Mouse (Mus musculus) ES-CJ7 (cell line): ENCODE results near the gene Hdac10.

Experiments
- DNase-seq: peaks from one replicate; pipeline ENCODE4 v3.0.0; 2011; ENCODE audit warnings: low read depth, low spot score

Gene Hdac10

DNA sequence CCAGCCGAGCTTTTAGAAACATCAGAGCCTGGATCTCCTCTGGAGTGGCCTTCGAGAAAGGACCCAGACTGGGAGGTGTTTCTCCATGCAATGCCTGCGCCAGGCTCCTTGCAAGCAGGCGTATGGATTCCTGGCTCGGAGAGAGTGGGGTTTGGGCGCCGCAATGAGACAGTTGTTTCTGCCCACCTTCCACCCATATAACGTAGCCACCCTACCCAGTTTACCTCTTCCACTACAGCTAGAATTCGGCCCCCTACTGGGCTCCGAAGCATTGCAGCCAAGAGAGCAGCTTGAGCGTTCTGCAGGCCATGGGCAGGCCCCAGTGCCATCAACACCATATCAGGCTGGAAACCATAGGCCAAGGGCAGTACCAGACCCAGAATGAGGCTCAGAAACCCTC, 4.9 kb downstream of the Hdac10 start:
- DNase-seq = peak; percentile 64

GRCm38 (mm10) chr15:89122649-89123366, 5.7 kb downstream of the Hdac10 start, which contains the start of gene Tubgcp6:
Gene Tubgcp6, minus strand, starts transcription at chr15:89123112.
- DNase-seq = peak; percentile 93

DNA sequence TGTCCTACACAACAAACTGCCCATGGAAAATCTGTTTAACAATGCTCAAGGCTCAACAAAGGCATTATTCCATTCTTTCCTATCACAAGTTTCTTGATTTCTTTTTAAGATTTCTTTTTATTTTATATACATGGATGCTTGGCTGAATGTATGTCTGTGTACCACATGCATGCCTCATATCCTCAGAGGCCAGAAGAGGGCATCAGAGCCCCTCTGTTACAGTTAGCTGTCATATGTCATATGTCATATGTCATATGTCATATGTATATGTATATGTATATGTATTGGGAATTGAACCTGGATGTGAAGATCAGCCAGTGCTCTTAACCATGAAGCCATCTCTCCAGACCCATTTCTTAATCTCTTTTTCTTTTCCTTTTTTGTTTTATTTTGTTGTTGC, 10.5 kb downstream of the Hdac10 start:
- no peak for DNase-seq

DNA sequence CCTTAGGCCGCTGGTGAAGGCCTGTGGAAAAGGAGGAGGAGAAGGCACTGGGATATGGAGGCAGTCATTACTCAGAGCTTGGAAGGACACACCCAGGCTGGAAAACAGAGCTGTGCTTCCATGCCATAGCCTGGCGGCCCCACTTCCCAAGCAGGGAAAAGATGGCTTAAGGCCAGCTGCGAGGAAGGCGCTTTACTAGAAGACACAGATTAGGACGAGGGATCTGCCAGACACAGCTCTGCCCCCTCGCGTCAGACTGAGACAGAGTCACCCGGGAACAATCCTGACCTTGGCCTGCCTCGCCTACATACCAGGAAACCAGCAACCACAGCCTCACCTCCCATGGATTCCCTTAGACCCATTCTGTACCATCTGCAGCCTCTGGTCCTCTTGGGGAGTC, 18.4 kb downstream of the Hdac10 start:
- peak; percentile 61 for DNase-seq

- DNase-seq = no peak
These were observed 21.5 kb downstream of the Hdac10 start for GRCm38 (mm10) chr15:89106976-89107375.

DNA sequence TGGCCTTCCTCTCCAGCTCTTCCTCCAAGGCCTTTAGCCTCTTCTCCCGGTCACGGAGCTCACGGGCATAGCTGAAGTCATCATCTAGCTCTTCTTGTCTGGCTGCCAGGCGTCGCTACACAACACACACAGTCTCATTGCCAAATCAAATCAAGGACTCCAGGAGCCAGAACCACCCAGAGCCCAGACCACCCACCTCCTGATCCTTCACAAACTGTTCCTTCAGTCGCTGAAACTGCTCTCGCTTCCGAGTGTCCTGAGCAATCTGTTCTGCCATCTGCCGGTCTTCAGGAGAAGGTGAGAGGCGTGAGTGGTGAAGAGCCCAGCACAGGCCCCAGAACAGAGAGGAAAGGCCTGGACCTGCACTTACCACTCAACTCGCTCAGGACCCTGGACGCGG, 22.4 kb downstream of the Hdac10 start:
- DNase-seq = no peak

GRCm38 (mm10) chr15:89104425-89104824, 24.1 kb downstream of the Hdac10 start:
- no peak for DNase-seq

GRCm38 (mm10) chr15:89103921-89104320, 24.6 kb downstream of the Hdac10 start:
- DNase-seq = no peak

DNA sequence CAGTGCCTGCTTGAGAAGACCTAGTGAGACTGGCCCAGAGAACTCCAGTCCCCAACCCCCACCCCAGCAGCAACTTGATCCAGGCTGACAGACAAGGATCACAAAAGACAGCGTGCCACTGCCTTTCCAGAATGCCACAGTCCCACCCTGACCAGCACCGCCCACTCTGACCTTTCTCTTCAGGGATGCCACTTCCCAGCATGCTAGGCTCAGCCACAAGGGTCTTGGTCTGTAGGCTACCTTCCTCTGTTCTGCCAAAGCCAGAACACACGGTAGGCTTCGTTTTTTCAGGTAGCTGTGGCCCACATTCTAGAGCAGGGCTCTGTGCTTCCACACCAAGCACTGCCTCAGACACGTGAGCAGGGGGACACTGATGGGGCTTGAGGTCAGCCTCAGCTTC, 25.9 kb downstream of the Hdac10 start:
- DNase-seq = no peak

DNA sequence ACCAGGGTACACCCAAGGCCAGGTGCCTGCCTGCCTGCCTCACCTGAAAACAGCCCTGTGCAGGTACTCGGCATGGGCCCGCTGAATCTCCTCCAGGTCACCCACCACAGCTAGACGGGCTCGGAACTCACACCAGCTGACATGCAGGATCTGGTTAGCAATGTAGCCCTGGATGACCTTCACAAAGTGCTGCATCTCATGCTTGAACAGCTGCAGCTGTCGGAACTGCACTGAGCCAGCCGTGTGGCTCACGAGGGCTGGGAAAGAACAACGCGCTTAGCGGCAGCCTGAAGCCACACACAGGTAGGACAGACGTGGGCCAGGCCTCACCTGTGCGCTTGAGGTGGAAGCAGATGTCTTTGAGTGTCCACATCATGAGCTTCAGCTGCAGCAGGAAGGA, 27.7 kb downstream of the Hdac10 start:
- DNase-seq = no peak

GRCm38 (mm10) chr15:89098616-89099015, 29.9 kb downstream of the Hdac10 start:
- DNase-seq = no peak

DNA sequence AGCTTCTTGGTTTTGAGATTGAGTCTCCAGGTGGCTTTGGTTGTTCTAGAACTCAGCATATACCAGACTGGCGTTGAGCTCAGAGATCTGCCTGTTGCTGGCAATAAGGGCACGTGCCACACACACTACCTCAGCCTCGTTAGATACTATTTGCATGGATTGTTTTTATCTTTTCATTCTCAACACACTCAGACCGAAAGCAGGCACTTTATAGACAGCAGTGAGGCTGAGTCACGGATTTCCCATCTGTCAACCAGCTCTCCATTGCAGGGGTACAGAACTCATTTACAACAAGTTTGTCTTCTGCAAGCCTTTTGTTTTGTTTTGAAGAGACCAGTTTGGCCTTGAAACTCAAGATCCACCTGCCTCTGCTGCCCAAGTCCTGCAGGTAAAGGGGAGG, 31.1 kb downstream of the Hdac10 start:
- DNase-seq = no peak

DNA sequence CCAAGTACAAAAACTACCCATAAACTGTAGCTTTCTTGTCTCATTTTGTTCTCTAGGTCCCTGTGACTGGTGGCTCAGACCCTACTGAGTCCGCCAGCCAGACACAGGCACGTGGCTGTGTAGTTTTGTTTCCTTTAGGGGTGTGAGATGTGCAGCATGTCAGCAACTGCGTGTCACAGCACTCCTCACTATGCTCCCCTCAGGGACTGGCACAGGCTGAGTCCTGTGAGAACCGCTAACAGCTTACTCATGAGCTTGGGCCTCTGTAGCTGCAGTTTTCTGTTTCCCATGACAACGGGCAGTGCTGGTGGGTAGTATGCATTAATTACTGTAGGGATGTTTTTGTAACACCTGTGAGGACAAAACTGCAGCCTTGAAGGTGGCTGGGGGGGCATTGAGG, 36.3 kb downstream of the Hdac10 start:
- no peak for DNase-seq

GRCm38 (mm10) chr15:89090662-89091061, 37.8 kb downstream of the Hdac10 start:
- DNase-seq = no peak

DNA sequence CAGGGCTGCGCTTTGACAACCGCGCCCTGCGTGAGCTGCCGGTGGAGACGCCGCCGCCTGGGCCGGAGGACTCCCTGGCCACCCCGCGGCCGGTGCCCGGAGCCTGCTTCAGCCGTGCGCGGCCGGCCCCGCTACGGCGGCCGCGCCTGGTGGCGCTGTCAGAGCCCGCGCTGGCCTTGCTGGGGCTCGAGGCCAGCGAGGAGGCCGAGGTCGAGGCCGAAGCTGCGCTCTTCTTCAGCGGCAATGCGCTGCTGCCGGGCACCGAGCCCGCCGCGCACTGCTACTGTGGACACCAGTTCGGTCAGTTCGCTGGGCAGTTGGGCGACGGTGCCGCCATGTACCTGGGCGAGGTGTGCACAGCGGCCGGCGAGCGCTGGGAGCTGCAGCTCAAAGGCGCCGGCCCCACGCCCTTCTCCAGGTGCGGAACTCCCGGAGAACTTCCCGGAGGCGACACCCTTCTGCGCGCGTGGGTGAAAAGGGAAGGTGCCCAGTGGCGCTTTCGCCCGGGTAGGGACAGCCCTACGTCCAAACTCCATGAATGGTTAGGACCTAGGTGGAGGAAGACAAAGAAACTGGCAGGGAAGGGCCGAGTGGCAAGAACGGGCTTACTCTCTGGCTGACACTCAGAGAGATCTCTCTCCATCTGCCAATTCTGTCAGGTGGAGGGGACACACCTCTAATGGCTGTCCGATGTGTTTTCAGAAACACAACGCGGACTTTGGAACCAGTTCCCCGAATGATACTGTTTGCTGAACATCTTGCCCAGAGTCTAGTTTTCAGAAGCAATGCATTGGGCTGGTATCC, 39.0 kb downstream of the Hdac10 start:
- DNase-seq = no peak

DNA sequence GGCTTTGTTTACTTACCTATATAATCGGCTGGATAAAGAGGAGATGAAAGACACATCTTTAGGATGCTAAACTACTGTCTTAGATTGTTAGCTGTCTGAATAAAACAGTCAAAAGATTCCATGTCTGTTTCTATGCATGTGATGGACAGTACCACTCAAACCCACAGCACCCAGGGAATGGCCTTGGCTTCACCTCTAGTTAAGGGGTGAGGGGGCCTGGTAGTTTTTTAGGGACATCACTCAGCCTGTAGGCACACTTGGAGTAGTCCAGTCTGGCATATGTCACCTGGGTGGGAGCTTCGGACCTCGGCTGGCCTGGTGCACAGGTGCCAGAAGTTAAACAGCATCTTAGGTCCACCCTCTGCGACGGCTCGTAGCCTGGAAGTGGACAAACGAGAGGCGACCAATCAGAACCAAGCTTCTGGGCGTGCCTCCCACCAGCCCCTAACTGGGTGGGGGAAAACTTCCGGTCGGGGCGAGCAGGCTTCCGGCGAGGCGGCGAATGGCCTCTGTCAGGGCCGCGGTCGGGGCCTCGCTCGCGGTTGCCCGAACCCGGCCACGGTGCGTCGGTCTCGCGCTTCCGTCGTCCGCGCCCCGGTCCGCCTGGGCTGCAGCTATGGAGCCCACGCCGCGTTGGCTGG, 39.8 kb downstream of the Hdac10 start, which contains the start of gene Selenoo:
Gene Selenoo, plus strand, starts transcription at position 478 of the 641 bp plus-strand sequence.
- peak; percentile 62 for DNase-seq

DNA sequence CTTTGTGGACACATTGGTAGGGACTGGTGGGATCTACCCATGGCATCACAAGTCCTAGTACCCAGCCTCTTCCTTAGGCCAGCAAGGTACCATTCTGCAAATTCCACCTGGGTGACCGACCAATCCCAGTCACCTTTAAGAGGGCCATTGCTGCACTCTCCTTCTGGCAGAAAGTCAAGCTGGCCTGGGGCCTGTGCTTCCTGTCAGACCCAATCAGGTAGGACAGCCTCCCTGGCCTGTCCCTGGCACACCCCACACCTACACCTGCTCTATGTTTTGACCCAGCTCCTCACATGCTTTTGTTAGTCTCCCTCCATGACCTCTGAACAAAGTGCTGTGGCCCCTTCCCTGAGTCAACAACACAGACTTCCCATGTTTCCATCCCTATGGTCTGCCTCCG, 43.7 kb downstream of the Hdac10 start:
- DNase-seq = no peak

- no peak for DNase-seq
These were observed 44.6 kb downstream of the Hdac10 start for GRCm38 (mm10) chr15:89083906-89084305.

DNA sequence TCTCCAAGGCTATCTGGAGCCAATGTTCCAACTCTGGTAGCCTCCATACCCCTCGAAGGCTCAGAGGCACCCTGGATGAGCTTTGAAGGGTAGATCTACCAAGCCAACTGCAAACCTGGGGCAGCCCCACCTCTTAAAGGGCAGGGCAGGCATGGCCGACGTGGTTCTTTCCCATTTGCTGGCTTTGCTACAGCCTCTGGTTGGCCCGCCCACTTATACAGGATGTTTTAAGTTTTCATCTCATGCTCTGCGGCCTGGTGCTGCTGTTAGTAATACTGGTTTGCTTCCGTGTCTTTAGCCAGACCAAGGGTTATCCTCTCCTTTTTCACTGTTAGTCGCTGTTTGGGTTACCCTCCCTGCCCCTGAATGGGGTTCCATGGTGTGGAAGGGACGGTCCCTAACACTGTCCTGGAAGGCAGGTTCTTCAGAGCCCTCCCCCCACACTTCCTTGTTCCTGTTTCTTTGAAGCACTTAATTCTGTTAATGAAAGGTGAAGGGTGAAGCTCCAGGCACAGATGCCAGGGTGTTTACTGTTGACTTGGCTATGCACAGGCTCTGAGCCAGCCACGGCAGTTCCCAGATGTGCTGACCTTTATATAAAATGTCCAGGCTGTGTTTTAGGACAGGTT, 50.2 kb downstream of the Hdac10 start:
- no peak for DNase-seq

DNA sequence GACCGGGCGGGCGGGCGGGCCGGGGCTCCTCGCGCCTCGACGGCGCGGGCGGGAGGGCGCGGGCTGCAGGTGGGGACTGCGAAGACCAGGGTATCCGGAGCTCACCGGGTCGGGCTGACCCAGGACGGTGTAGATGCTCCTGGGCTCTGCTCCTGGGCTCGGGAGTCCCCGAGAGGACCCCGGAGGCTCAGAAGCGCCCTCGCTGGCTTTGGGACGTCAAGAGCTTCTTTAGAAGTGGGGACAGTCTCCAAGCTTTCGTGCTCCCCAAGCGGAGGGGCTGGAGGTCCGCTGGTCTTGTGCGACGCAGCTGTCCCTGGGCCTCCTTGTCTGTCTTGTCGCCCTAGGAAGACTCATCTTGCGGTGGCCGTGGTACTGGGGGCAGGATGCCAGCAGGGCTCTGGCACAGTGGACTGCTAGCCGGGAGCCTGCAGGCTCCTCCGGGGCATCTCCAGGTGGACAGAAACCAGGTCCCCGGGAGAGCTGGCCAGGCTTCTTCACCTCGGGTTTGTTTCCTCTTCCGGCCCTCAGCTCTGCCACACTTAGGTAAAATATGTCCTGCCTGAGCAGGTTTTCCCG, 52.3 kb downstream of the Hdac10 start:
- no peak for DNase-seq

DNA sequence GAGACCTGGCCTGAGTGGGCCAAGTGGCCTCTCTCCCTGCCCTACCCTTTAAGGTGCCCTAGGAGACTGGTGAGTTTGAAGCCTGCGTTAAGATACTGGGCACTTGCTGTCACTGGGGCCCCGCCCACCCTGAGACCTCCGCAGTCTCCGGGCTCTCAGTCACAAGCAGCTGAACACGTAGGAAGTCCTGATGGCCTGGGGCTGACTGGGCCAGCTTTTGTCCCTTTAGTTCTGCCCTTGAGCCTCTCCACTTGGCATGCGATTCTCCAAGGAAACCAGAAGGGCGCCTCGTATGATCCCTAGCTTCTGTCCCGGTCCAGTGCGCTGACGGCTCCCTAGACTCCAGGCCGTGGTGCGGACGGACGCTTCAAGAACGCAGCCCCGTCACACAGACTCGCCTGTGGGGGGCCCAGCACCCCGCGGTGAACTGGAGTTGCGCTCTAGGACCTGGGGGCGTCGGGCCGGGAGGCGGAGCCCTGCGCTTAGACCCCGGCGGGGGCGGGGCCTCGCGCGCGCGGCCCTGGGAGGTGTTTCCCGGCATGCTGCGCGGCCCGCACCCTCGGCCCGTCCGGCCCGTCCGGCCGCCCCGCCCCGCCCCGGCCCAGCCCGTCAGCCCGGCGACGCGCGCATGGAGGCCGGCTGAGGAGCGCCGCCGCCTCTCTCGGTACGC, 52.9 kb downstream of the Hdac10 start:
- peak; percentile 67 for DNase-seq
